Mouse (Mus musculus): ENCODE data around the gene Srcin1. TPM values are rescaled to one million over a fixed set of nuclear protein-coding genes. Genes with fewer than 3 reads are reported as not detected.

Gene Srcin1
- polyA plus RNA-seq, 1 experiment: 7.7 TPM

GRCm38 (mm10) chr11:97497543-97497942 is 78.4 kb downstream of the Srcin1 start:
- H3K27me3 ChIP-seq (ENCODE audit: control insufficient read depth, insufficient read depth, low read length, poor library complexity, severe bottlenecking): no peaks in the 10 kb centered on the region
- TF ChIP-seq CTCF (IDR thresholded peaks at IDR 0.05; ENCODE audit: low read depth, low read length) (no peak), POLR2A (IDR thresholded peaks at IDR 0.05; ENCODE audit: insufficient read depth, low read length) (no peak), EP300 (IDR thresholded peaks at IDR 0.05; ENCODE audit: insufficient read depth, low read depth, low read length) (no peak)

GRCm38 (mm10) chr11:97492836-97493235 is 83.2 kb downstream of the Srcin1 start:
- H3K36me3 ChIP-seq (ENCODE audit: control insufficient read depth, insufficient read depth, low read length, poor library complexity, severe bottlenecking): 0 out of 2 replicates have a peak, but pooled peaks cover 4% of the 10 kb centered on the region

More at GRCm38 (mm10) chr11:97497543-97497942, 78.4 kb downstream of the Srcin1 start:
- H3K27ac ChIP-seq (ENCODE audit: insufficient read depth, low read length): no peak overlapping the region
- H3K9ac ChIP-seq (ENCODE audit: low read depth, poor library complexity, severe bottlenecking): no peak overlapping the region
- peaks cover under 1% of the 10 kb centered on the region for H3K4me1 ChIP-seq (ENCODE audit: control insufficient read depth, insufficient read depth, low read length)
- H3K4me3 ChIP-seq (ENCODE audit: low read depth, low read length): no peak overlapping the region
- 0 out of 2 replicates have a peak, but pooled peaks cover under 1% of the 10 kb centered on the region for H3K36me3 ChIP-seq (ENCODE audit: control insufficient read depth, insufficient read depth, low read length, poor library complexity, severe bottlenecking)
- H3K9me3 ChIP-seq (replicated peaks; ENCODE audit: control insufficient read depth, insufficient read depth, low read length, poor library complexity, severe bottlenecking): no peaks in the 10 kb centered on the region

GRCm38 (mm10) chr11:97491640-97492039 is 84.3 kb downstream of the Srcin1 start:
- no peak for TF ChIP-seq POLR2A (IDR thresholded peaks at IDR 0.05; ENCODE audit: insufficient read depth, low read length)
- H3K36me3 ChIP-seq (ENCODE audit: control insufficient read depth, insufficient read depth, low read length, poor library complexity, severe bottlenecking): peaks cover 9% of the 10 kb centered on the region

More at GRCm38 (mm10) chr11:97492836-97493235, 83.2 kb downstream of the Srcin1 start:
- no peak overlapping the region for H3K27ac ChIP-seq (ENCODE audit: insufficient read depth, low read length)
- H3K9me3 ChIP-seq (replicated peaks; ENCODE audit: control insufficient read depth, insufficient read depth, low read length, poor library complexity, severe bottlenecking): no peaks in the 10 kb centered on the region
- H3K4me3 ChIP-seq (ENCODE audit: low read depth, low read length): no peak overlapping the region
- no peaks in the 10 kb centered on the region for H3K27me3 ChIP-seq (ENCODE audit: control insufficient read depth, insufficient read depth, low read length, poor library complexity, severe bottlenecking)
- H3K9ac ChIP-seq (ENCODE audit: low read depth, poor library complexity, severe bottlenecking): no peak overlapping the region
- no peak for TF ChIP-seq EP300 (IDR thresholded peaks at IDR 0.05; ENCODE audit: insufficient read depth, low read depth, low read length)
- no peak for TF ChIP-seq CTCF (IDR thresholded peaks at IDR 0.05; ENCODE audit: low read depth, low read length)
- no peak for TF ChIP-seq POLR2A (IDR thresholded peaks at IDR 0.05; ENCODE audit: insufficient read depth, low read length)
- no peaks in the 10 kb centered on the region for H3K4me1 ChIP-seq (ENCODE audit: control insufficient read depth, insufficient read depth, low read length)

GRCm38 (mm10) chr11:97489589-97490324 is 86.2 kb downstream of the Srcin1 start:
- Histone ChIP-seq H3K9ac (ENCODE audit: low read depth, poor library complexity, severe bottlenecking) (no peak overlapping the region), H3K9me3 (replicated peaks; ENCODE audit: control insufficient read depth, insufficient read depth, low read length, poor library complexity, severe bottlenecking) (no peaks in the 10 kb centered on the region), H3K36me3 (ENCODE audit: control insufficient read depth, insufficient read depth, low read length, poor library complexity, severe bottlenecking) (peaks cover 11% of the 10 kb centered on the region), H3K4me1 (ENCODE audit: control insufficient read depth, insufficient read depth, low read length) (no peaks in the 10 kb centered on the region), H3K4me3 (ENCODE audit: low read depth, low read length) (peak overlapping the region; percentile 33), H3K27ac (ENCODE audit: insufficient read depth, low read length) (peak overlapping the region; percentile 78), H3K27me3 (ENCODE audit: control insufficient read depth, insufficient read depth, low read length, poor library complexity, severe bottlenecking) (no peaks in the 10 kb centered on the region)
- no peak for TF ChIP-seq POLR2A (IDR thresholded peaks at IDR 0.05; ENCODE audit: insufficient read depth, low read length)
- TF ChIP-seq CTCF (IDR thresholded peaks at IDR 0.05; ENCODE audit: low read depth, low read length): peak; percentile 97
- TF ChIP-seq EP300 (IDR thresholded peaks at IDR 0.05; ENCODE audit: insufficient read depth, low read depth, low read length): peak; percentile 42; the same call in 1 of the 2 replicates

More at GRCm38 (mm10) chr11:97491640-97492039, 84.3 kb downstream of the Srcin1 start:
- no peaks in the 10 kb centered on the region for H3K27me3 ChIP-seq (ENCODE audit: control insufficient read depth, insufficient read depth, low read length, poor library complexity, severe bottlenecking)
- no peak overlapping the region for H3K4me3 ChIP-seq (ENCODE audit: low read depth, low read length)
- no peaks in the 10 kb centered on the region for H3K4me1 ChIP-seq (ENCODE audit: control insufficient read depth, insufficient read depth, low read length)
- no peak overlapping the region for H3K9ac ChIP-seq (ENCODE audit: low read depth, poor library complexity, severe bottlenecking)
- no peak overlapping the region for H3K27ac ChIP-seq (ENCODE audit: insufficient read depth, low read length)
- no peaks in the 10 kb centered on the region for H3K9me3 ChIP-seq (replicated peaks; ENCODE audit: control insufficient read depth, insufficient read depth, low read length, poor library complexity, severe bottlenecking)

- H3K27ac ChIP-seq (ENCODE audit: insufficient read depth, low read length): no peak overlapping the region
- H3K36me3 ChIP-seq (ENCODE audit: control insufficient read depth, insufficient read depth, low read length, poor library complexity, severe bottlenecking): peaks cover 16% of the 10 kb centered on the region
- no peak overlapping the region for H3K4me3 ChIP-seq (ENCODE audit: low read depth, low read length)
- H3K9ac ChIP-seq (ENCODE audit: low read depth, poor library complexity, severe bottlenecking): no peak overlapping the region
- no peaks in the 10 kb centered on the region for H3K27me3 ChIP-seq (ENCODE audit: control insufficient read depth, insufficient read depth, low read length, poor library complexity, severe bottlenecking)
- TF ChIP-seq EP300 (IDR thresholded peaks at IDR 0.05; ENCODE audit: insufficient read depth, low read depth, low read length) (no peak), CTCF (IDR thresholded peaks at IDR 0.05; ENCODE audit: low read depth, low read length) (no peak), POLR2A (IDR thresholded peaks at IDR 0.05; ENCODE audit: insufficient read depth, low read length) (no peak)
- no peaks in the 10 kb centered on the region for H3K4me1 ChIP-seq (ENCODE audit: control insufficient read depth, insufficient read depth, low read length)
- no peaks in the 10 kb centered on the region for H3K9me3 ChIP-seq (replicated peaks; ENCODE audit: control insufficient read depth, insufficient read depth, low read length, poor library complexity, severe bottlenecking)
Observed at GRCm38 (mm10) chr11:97487656-97488055, 88.3 kb downstream of the Srcin1 start.

GRCm38 (mm10) chr11:97485661-97486060 is 90.3 kb downstream of the Srcin1 start:
- no peaks in the 10 kb centered on the region for H3K27me3 ChIP-seq (ENCODE audit: control insufficient read depth, insufficient read depth, low read length, poor library complexity, severe bottlenecking)
- no peak overlapping the region for H3K4me3 ChIP-seq (ENCODE audit: low read depth, low read length)
- H3K27ac ChIP-seq (ENCODE audit: insufficient read depth, low read length): no peak overlapping the region
- peaks cover 20% of the 10 kb centered on the region for H3K36me3 ChIP-seq (ENCODE audit: control insufficient read depth, insufficient read depth, low read length, poor library complexity, severe bottlenecking)
- no peaks in the 10 kb centered on the region for H3K9me3 ChIP-seq (replicated peaks; ENCODE audit: control insufficient read depth, insufficient read depth, low read length, poor library complexity, severe bottlenecking)
- TF ChIP-seq EP300 (IDR thresholded peaks at IDR 0.05; ENCODE audit: insufficient read depth, low read depth, low read length): no peak
- no peak for TF ChIP-seq POLR2A (IDR thresholded peaks at IDR 0.05; ENCODE audit: insufficient read depth, low read length)
- no peak for TF ChIP-seq CTCF (IDR thresholded peaks at IDR 0.05; ENCODE audit: low read depth, low read length)
- H3K9ac ChIP-seq (ENCODE audit: low read depth, poor library complexity, severe bottlenecking): no peak overlapping the region
- no peaks in the 10 kb centered on the region for H3K4me1 ChIP-seq (ENCODE audit: control insufficient read depth, insufficient read depth, low read length)

All from ES-Bruce4 (cell line).